Mouse (Mus musculus) liver, postnatal 0 days (tissue): ENCODE measurements around the gene Plxna1. TPM values are rescaled to one million over a fixed set of nuclear protein-coding genes. Genes with fewer than 3 reads are reported as not detected.

Source experiments
- ATAC-seq: fragments of 200-750 bp; cut with Nextera tagmentation; 2 replicates; pipeline ENCODE4 v1.8.0; 2017; ENCODE audit warnings: mild to moderate bottlenecking, moderate library complexity
- DNase-seq: peaks from one replicate; pipeline ENCODE4 v3.0.0-alpha.2; 2016
- H3K27ac ChIP-seq: fragments of 300-500 bp; sonication (generic); 2 replicates; pipeline ENCODE4 v1.5.1; 2014; ENCODE audit warnings: antibody characterized with exemption, moderate library complexity, mild to moderate bottlenecking, low read depth
- H3K27me3 ChIP-seq: fragments of 300-500 bp; sonication (generic); 2 replicates; pipeline ENCODE4 v1.6.1; 2014; ENCODE audit warnings: low read length, control low read depth, mixed read lengths; ENCODE audit not compliant: insufficient read depth
- H3K36me3 ChIP-seq: fragments of 300-500 bp; sonication (generic); replicated peaks from 2 replicates; pipeline ENCODE4 v1.6.1; 2014; ENCODE audit warnings: mild to moderate bottlenecking, control low read depth, low read length, moderate library complexity, mixed read lengths; ENCODE audit not compliant: insufficient read depth
- H3K4me1 ChIP-seq: fragments of 300-500 bp; sonication (generic); 2 replicates; pipeline ENCODE4 v1.6.1; 2014; ENCODE audit warnings: antibody characterized with exemption, mild to moderate bottlenecking, control low read depth; ENCODE audit not compliant: insufficient read depth
- H3K4me2 ChIP-seq: fragments of 300-500 bp; sonication (generic); 2 replicates; pipeline ENCODE4 v1.6.1; 2014; ENCODE audit warnings: low read depth, mild to moderate bottlenecking, low read length, moderate library complexity, mixed read lengths
- H3K4me3 ChIP-seq: fragments of 300-500 bp; sonication (generic); 2 replicates; pipeline ENCODE4 v1.5.1; 2014; ENCODE audit warnings: low read depth, low read length
- H3K9ac ChIP-seq: fragments of 300-500 bp; sonication (generic); replicated peaks from 2 replicates; pipeline ENCODE4 v1.6.1; 2014; ENCODE audit warnings: mild to moderate bottlenecking, moderate library complexity
- H3K9me3 ChIP-seq: fragments of 300-500 bp; sonication (generic); 2 replicates; pipeline ENCODE4 v1.6.1; 2016; ENCODE audit warnings: mild to moderate bottlenecking, control low read depth, low read length, mixed read lengths
- CTCF ChIP-seq: sonication (generic); IDR thresholded peaks from 2 replicates; pipeline ENCODE4 v1.5.1; 2016; ENCODE audit warnings: antibody characterized with exemption, low read depth
- EP300 ChIP-seq: IDR thresholded peaks from 2 replicates; pipeline ENCODE4 v1.6.1; 2016; ENCODE audit warnings: antibody characterized with exemption, low read depth, mild to moderate bottlenecking
- WGBS: fragments of 180-500 bp; shearing (Covaris S2); extraction: QIAGEN DNeasy Blood & Tissue Kit; methylation state at CpG from one replicate; pipeline ENCODE4 v1.1.7; 2014; ENCODE audit not compliant: insufficient replicate concordance; 5-methylcytosine and 5-hydroxymethylcytosine counted together
- polyA plus RNA-seq: library from polyadenylated mRNA; unstranded; fragments of >200 nt; fragmentation: Nextera tagmentation; extraction: Ambion mirVana; gene quantifications from 2 replicates; pipeline ENCODE4 v1.2.1, GENCODE M21; 2015

Plxna1 gene
- polyA plus RNA-seq, 1 experiment from 2014 or later, result 1.7 TPM

- TF ChIP-seq EP300 (no peak), CTCF (no peak)
- H3K9ac ChIP-seq, result no peak overlapping the region
- DNase-seq (no peak), ATAC-seq (no peak)
- H3K36me3 ChIP-seq, result no peaks in the 10 kb centered on the region
- WGBS, result 78% methylated on average over 2 of the region's 2 CpGs
- H3K4me2 ChIP-seq, result no peak overlapping the region
- no peaks in the 10 kb centered on the region for H3K27me3 ChIP-seq
- no peaks in the 10 kb centered on the region for H3K9me3 ChIP-seq
- H3K27ac ChIP-seq, result no peak overlapping the region
- no peak overlapping the region for H3K4me3 ChIP-seq
- no peaks in the 10 kb centered on the region for H3K4me1 ChIP-seq
Measured at GRCm38 (mm10) chr6:89402406-89402805, 40.0 kb upstream of the Plxna1 start.

DNA sequence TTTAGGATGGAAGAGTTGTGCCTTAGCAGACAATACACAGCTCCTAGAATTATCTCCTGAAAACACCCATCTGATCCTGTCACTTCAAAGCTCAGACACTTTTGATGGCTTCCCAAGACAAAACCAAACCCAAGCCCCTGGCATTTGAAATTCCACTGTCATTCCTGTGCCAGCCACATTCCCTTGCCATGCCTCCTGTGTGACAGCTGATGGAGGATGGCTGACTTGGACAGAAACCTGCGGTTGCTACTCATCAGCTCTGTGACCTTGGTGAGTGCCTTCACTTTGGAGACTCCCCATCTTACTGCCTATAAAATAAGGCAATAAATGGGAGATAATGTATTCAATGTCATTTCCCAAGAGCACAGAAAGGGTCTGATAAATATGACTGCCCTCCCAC lies 37.1 kb upstream of the Plxna1 start:
- Histone ChIP-seq H3K27me3 (no peaks in the 10 kb centered on the region), H3K27ac (no peak overlapping the region), H3K4me1 (no peaks in the 10 kb centered on the region), H3K4me3 (no peak overlapping the region), H3K4me2 (no peak overlapping the region), H3K9ac (no peak overlapping the region), H3K36me3 (no peaks in the 10 kb centered on the region), H3K9me3 (no peaks in the 10 kb centered on the region)
- no peak for TF ChIP-seq EP300
- TF ChIP-seq CTCF, result no peak
- DNase-seq (no peak), ATAC-seq (no peak)
- WGBS, result 86% methylated on average over 1 of the region's 1 CpGs

GRCm38 (mm10) chr6:89397919-89398318 lies 35.5 kb upstream of the Plxna1 start:
- H3K27me3 ChIP-seq, result no peaks in the 10 kb centered on the region
- no peak overlapping the region for H3K9ac ChIP-seq
- H3K36me3 ChIP-seq, result no peaks in the 10 kb centered on the region
- no peak overlapping the region for H3K4me3 ChIP-seq
- H3K9me3 ChIP-seq, result no peaks in the 10 kb centered on the region
- DNase-seq, result no peak
- WGBS, result 53% methylated on average over 4 of the region's 4 CpGs
- TF ChIP-seq EP300 (no peak), CTCF (no peak)
- no peaks in the 10 kb centered on the region for H3K4me1 ChIP-seq
- no peak overlapping the region for H3K27ac ChIP-seq
- H3K4me2 ChIP-seq, result no peak overlapping the region
- no peak for ATAC-seq

DNA sequence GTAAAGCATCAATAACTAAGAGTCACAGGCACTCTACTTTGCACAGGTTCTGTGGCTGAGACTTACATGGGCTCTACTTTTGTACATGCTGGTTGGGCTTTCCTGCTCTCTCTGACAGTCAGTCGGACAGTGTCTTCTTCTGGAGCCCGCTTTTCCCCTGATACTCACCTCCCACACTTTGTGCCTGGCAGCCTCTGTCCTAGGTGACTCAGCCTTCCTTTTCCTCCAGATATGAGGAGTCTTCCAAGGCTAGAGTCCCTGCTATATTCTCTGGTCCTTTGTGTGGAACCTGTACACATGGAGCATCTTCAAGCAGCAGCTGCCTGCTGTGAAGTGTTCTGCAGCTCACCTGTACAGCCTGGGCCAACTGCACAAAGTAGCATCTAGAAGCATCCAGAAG lies 31.4 kb upstream of the Plxna1 start:
- no peaks in the 10 kb centered on the region for H3K9me3 ChIP-seq
- DNase-seq, result no peak
- no peak for ATAC-seq
- no peaks in the 10 kb centered on the region for H3K36me3 ChIP-seq
- no peaks in the 10 kb centered on the region for H3K4me1 ChIP-seq
- H3K27me3 ChIP-seq, result no peaks in the 10 kb centered on the region
- no peak overlapping the region for H3K27ac ChIP-seq
- H3K4me3 ChIP-seq, result no peak overlapping the region
- TF ChIP-seq CTCF (no peak), EP300 (no peak)
- no peak overlapping the region for H3K4me2 ChIP-seq
- H3K9ac ChIP-seq, result no peak overlapping the region
- 69% methylated on average over 2 of the region's 2 CpGs for WGBS

DNA sequence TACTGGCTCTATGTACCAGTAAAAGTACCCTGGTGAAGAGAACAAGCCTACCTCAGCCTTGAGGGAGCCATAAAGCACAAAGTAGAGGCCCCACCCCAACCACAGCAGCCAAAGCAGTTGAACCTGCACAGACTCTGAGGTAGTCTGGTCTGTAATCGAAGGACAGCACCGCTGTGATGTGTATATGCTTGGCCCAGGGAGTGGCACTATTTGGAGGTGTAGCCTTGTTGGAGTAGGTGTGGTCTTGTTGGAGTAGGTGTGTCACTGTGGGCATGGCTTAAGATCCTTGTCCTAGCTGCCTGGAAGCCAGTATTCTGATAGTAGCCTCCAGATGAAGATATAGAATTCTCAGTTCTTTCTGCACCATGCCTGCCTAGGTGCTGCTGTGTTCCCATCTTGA lies 29.8 kb upstream of the Plxna1 start:
- no peak for ATAC-seq
- 60% methylated on average over 2 of the region's 2 CpGs for WGBS
- Histone ChIP-seq H3K4me3 (no peak overlapping the region), H3K27ac (no peak overlapping the region), H3K36me3 (no peaks in the 10 kb centered on the region), H3K9me3 (no peaks in the 10 kb centered on the region), H3K4me1 (no peaks in the 10 kb centered on the region), H3K4me2 (no peak overlapping the region), H3K9ac (no peak overlapping the region), H3K27me3 (no peaks in the 10 kb centered on the region)
- DNase-seq, result no peak
- TF ChIP-seq EP300, result no peak
- TF ChIP-seq CTCF, result no peak

- Histone ChIP-seq H3K4me2 (no peak overlapping the region), H3K4me1 (no peaks in the 10 kb centered on the region), H3K36me3 (no peaks in the 10 kb centered on the region), H3K4me3 (no peak overlapping the region), H3K9ac (no peak overlapping the region), H3K27ac (no peak overlapping the region), H3K9me3 (no peaks in the 10 kb centered on the region), H3K27me3 (no peaks in the 10 kb centered on the region)
- ATAC-seq (no peak), DNase-seq (no peak)
- TF ChIP-seq CTCF (no peak), EP300 (no peak)
- 74% methylated on average over 7 of the region's 7 CpGs for WGBS
Measured at GRCm38 (mm10) chr6:89389771-89390170, 27.4 kb upstream of the Plxna1 start.

DNA sequence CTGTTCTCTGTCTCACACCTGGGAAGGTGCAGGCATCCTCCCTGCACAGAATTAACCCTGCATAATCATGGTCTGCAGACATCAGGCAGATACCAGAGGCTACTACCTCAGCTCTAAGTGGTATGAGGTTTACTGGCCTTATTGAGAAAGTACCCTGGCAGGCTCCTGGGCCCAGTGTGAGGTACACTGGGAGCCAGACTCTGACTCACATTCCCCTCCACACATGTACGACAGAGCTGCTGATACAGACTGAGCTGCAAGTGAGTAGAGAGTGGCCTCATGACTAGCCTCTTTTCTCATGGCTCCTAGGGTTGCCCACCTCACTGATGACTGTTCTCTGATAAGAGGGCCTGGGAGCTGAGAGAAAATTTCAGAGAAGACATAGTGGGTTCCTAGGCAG lies 24.5 kb upstream of the Plxna1 start:
- ATAC-seq, result no peak
- H3K4me2 ChIP-seq, result no peak overlapping the region
- H3K9ac ChIP-seq, result no peak overlapping the region
- no peak for TF ChIP-seq CTCF
- no peak for TF ChIP-seq EP300
- H3K4me3 ChIP-seq, result no peak overlapping the region
- no peaks in the 10 kb centered on the region for H3K9me3 ChIP-seq
- H3K36me3 ChIP-seq, result no peaks in the 10 kb centered on the region
- H3K4me1 ChIP-seq, result peaks cover under 1% of the 10 kb centered on the region; the same call in 1 of the 2 replicates
- no peak for DNase-seq
- no peaks in the 10 kb centered on the region for H3K27me3 ChIP-seq
- 57% methylated on average over 1 of the region's 1 CpGs for WGBS
- no peak overlapping the region for H3K27ac ChIP-seq
